Mouse (Mus musculus) midbrain, embryonic 14.5 days (tissue): ENCODE data around the gene Copb2. TPM values are rescaled to one million over a fixed set of nuclear protein-coding genes. Genes with fewer than 3 reads are reported as not detected.
A peak's percentile ranks its signal among the peaks of the same experiment; 100 is the strongest.

Source experiments
- ATAC-seq: fragments of 200-750 bp; cut with Nextera tagmentation; 2 replicates; pipeline ENCODE4 v1.8.0; 2017; ENCODE audit warnings: moderate number of reproducible peaks, moderate library complexity; ENCODE audit not compliant: low FRiP score, low TSS enrichment
- DNase-seq: peaks from one replicate; pipeline ENCODE4 v3.0.0-alpha.2; 2015
- H3K27ac ChIP-seq: fragments of 300-500 bp; sonication (generic); replicated peaks from 2 replicates; pipeline ENCODE4 v1.5.1; 2014; ENCODE audit warnings: mild to moderate bottlenecking, low read depth, low read length, moderate library complexity
- H3K27me3 ChIP-seq: fragments of 300-500 bp; sonication (generic); 2 replicates; pipeline ENCODE4 v1.6.1; 2014; ENCODE audit warnings: low read length, control low read depth, mixed read lengths; ENCODE audit not compliant: control insufficient read depth, insufficient read depth
- H3K36me3 ChIP-seq: fragments of 300-500 bp; sonication (generic); 2 replicates; pipeline ENCODE4 v1.6.1; 2014; ENCODE audit warnings: low read length, control low read depth; ENCODE audit not compliant: control insufficient read depth, insufficient read depth
- H3K4me1 ChIP-seq: fragments of 300-500 bp; sonication (generic); 2 replicates; pipeline ENCODE4 v1.6.1; 2014; ENCODE audit warnings: mild to moderate bottlenecking, antibody characterized with exemption, low read length, control low read depth; ENCODE audit not compliant: control insufficient read depth, insufficient read depth
- H3K4me2 ChIP-seq: fragments of 300-500 bp; sonication (generic); 2 replicates; pipeline ENCODE4 v1.6.1; 2014; ENCODE audit warnings: mild to moderate bottlenecking, low read length, moderate library complexity
- H3K4me3 ChIP-seq: fragments of 300-500 bp; sonication (generic); replicated peaks from 2 replicates; pipeline ENCODE4 v1.5.1; 2014; ENCODE audit warnings: low read depth, low read length
- H3K9ac ChIP-seq: fragments of 300-500 bp; sonication (generic); replicated peaks from 2 replicates; pipeline ENCODE4 v1.6.1; 2014; ENCODE audit warnings: mild to moderate bottlenecking, low read length, moderate library complexity
- H3K9me3 ChIP-seq: fragments of 300-500 bp; sonication (generic); 2 replicates; pipeline ENCODE4 v1.6.1; 2016; ENCODE audit warnings: low read length, control low read depth, mixed read lengths; ENCODE audit not compliant: control insufficient read depth
- WGBS: fragments of 180-500 bp; shearing (Covaris S2); extraction: QIAGEN DNeasy Blood & Tissue Kit; methylation state at CpG from one replicate; pipeline ENCODE4 v1.1.7; 2014; 5-methylcytosine and 5-hydroxymethylcytosine counted together
- polyA plus RNA-seq: library from polyadenylated mRNA; unstranded; fragments of >200 nt; fragmentation: Nextera tagmentation; extraction: Ambion mirVana; gene quantifications from 2 replicates; pipeline ENCODE4 v1.2.1, GENCODE M21; 2014

Gene Copb2
- polyA plus RNA-seq, 1 experiment from 2014 or later = 146 TPM

DNA sequence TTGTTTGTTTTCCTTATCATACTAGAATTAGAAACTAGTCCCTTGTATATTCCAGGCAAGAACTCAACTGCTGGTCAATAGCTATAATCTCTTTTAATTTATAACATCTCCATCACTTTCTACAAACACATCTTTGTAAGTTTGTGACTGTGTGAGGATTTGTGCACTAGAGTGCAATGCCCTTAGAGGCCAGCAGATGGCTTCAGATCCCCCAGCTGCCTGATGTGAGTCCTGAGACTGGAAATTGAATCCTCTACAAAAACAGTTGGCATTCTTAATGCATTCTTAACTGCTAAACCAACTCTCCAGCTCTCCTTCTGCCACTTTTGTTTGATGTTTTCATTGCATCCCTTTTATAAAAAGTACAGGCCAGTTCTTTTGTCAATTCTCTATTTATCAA, 27.8 kb upstream of the Copb2 start:
- H3K36me3 ChIP-seq = no peaks in the 10 kb centered on the region
- DNase-seq (no peak), ATAC-seq (no peak)
- H3K27me3 ChIP-seq = no peaks in the 10 kb centered on the region; the same call in 1 of the 2 replicates
- H3K9me3 ChIP-seq = no peaks in the 10 kb centered on the region
- no peak overlapping the region for H3K4me3 ChIP-seq
- H3K9ac ChIP-seq = no peak overlapping the region
- H3K4me2 ChIP-seq = no peak overlapping the region
- peaks cover 8% of the 10 kb centered on the region; the same call in 1 of the 2 replicates for H3K4me1 ChIP-seq
- no peak overlapping the region for H3K27ac ChIP-seq

DNA sequence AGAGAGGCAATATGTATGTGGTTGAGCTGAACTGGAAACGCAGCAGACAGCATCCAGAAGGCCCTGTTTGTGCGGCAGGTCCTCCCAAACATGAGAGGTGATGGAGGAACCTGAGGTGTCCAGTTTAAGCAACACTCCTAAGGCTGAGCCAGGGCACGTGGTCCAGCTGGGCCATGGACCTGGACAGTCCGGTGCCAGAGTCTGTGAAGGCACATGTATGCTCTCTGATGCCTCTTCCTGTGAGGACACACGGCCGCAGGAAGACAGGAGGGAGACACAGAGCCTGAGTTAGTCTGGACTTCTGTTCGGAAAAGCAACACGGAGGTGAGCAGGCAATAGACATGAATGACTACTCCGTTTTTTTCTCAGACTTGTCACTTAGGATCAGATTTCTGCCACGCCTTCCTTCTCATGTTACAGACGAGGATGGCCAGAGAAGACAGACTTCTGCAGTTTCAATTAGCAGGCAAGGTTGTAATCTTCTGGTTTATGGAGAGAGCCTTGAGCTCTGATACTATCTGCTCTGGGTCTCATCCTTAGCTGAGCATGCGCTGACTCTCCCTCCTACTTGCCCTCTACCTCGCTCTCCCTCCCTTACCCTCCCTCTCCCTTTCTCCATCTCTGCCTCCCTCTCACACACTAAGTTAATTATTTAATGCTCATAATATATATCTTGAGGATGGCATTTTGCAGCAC, 25.4 kb upstream of the Copb2 start:
- Histone ChIP-seq H3K27me3 (no peaks in the 10 kb centered on the region; the same call in 1 of the 2 replicates), H3K9ac (no peak overlapping the region), H3K36me3 (no peaks in the 10 kb centered on the region), H3K4me2 (peak overlapping the region; percentile 35), H3K4me3 (no peak overlapping the region), H3K9me3 (no peaks in the 10 kb centered on the region), H3K4me1 (peaks cover 8% of the 10 kb centered on the region; the same call in 1 of the 2 replicates), H3K27ac (no peak overlapping the region)
- ATAC-seq (no peak; the same call in 1 of the 2 replicates), DNase-seq (peak; percentile 15)
- WGBS = 49% methylated on average over 13 of the region's 13 CpGs

DNA sequence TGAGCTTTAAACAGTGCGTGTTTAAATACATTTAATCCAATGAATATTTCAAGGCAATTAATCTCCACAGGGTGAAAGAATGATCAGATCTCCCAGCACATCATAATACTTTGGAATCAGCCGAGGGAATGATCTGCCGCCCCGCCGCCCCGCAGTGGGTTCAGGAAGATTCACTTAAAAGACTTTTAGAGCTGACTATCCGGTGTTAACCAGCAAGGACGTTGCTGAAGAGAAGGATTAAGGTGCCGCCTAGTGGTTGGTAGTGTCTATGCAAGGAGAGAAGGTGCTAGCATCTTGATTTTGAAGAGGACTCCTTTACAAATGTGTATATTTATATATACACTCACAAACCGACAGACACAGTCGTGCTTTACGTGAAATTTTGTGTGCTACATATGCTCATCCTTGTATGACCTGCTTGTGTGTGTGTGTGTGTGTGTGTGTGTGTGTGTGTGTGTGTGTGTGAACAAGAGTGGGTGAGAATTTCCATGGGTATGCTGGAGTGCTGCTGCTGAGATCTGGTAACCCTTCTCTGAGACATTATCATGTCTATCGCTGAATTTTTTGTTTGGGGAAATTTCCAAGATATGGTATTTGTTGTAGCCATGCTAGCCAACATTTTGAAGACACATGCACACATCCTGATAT, 24.7 kb upstream of the Copb2 start:
- DNase-seq = peak; percentile 92
- Histone ChIP-seq H3K27ac (no peak overlapping the region), H3K27me3 (no peaks in the 10 kb centered on the region; the same call in 1 of the 2 replicates), H3K4me3 (no peak overlapping the region), H3K9ac (no peak overlapping the region), H3K4me1 (peaks cover 8% of the 10 kb centered on the region; the same call in 1 of the 2 replicates), H3K4me2 (peak overlapping the region; percentile 35), H3K9me3 (no peaks in the 10 kb centered on the region), H3K36me3 (no peaks in the 10 kb centered on the region)
- 5% methylated on average over 13 of the region's 13 CpGs for WGBS
- peak; percentile 60; the same call in 1 of the 2 replicates for ATAC-seq

DNA sequence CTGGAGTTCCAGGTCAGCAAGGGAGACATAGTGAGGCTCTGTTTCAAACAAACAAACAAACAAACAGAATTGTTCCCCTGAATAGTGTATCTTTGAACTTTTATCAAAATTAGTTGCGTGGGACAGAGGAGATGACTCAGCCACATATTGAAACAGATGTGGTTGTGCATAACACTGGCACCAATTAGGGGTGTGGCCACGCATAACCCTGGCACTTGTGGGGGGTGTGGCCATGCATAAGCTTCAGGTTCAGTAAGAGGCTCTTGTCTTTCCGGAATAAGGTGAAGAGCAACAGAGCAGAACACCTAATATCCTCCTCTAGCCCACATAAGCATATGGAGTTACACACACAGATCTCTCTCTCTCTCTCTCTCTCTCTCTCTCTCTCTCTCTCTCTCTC, 19.5 kb upstream of the Copb2 start:
- H3K9me3 ChIP-seq = no peaks in the 10 kb centered on the region
- no peaks in the 10 kb centered on the region; the same call in 1 of the 2 replicates for H3K27me3 ChIP-seq
- no peaks in the 10 kb centered on the region for H3K36me3 ChIP-seq
- H3K4me3 ChIP-seq = no peak overlapping the region
- H3K4me1 ChIP-seq = no peaks in the 10 kb centered on the region
- H3K27ac ChIP-seq = no peak overlapping the region
- DNase-seq (no peak), ATAC-seq (no peak)
- no peak overlapping the region for H3K9ac ChIP-seq
- WGBS = 85% methylated on average over 3 of the region's 3 CpGs
- H3K4me2 ChIP-seq = no peak overlapping the region

DNA sequence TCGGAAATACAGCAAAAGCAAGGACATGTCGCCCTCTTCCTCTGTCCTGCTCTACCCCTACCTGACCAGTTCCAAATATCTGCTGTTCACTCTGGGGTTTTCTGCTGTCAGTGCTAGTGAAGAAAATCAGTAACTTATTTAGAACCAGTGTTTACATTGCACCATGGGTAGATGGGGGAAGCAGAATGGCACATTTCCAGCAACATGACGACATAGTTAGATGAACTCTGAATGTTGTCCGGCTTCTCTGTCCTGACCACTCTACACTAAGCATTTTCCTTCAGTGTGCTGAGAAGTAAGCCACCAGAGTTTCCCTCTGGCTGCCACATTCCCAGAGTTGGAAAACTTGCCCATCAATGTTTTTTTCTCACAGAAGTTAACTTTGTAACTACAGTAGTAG, 20.3 kb downstream of the Copb2 start:
- no peaks in the 10 kb centered on the region for H3K4me1 ChIP-seq
- H3K36me3 ChIP-seq = peaks cover 92% of the 10 kb centered on the region
- H3K4me3 ChIP-seq = no peak overlapping the region
- no peak overlapping the region for H3K4me2 ChIP-seq
- WGBS = 96% methylated on average over 4 of the region's 4 CpGs
- DNase-seq (no peak), ATAC-seq (no peak)
- H3K9me3 ChIP-seq = no peaks in the 10 kb centered on the region
- no peak overlapping the region for H3K27ac ChIP-seq
- no peak overlapping the region for H3K9ac ChIP-seq
- no peaks in the 10 kb centered on the region for H3K27me3 ChIP-seq

DNA sequence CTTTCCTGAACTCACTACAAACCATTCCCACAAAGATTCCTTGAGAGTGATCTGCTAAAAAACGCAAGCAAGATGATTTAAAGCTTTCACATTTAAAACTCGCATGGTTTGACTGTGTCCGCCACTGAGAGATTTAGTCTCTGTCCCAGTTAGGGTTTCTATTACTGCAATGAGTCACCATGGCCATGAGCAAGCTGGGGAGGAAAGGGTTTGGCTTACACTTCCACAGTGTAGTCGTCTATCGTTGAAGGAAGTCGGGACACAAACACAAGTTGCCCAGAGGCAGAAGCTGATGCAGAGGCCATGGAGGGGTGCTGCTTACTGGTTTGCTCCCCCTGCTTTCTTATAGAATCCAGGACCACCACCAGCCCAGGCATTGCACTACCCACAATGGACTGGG, 36.6 kb downstream of the Copb2 start:
- DNase-seq (no peak), ATAC-seq (no peak)
- 95% methylated on average over 6 of the region's 6 CpGs for WGBS
- Histone ChIP-seq H3K27me3 (no peaks in the 10 kb centered on the region), H3K27ac (no peak overlapping the region), H3K4me1 (peaks cover 9% of the 10 kb centered on the region; the same call in 1 of the 2 replicates), H3K9me3 (no peaks in the 10 kb centered on the region), H3K36me3 (peaks cover 31% of the 10 kb centered on the region), H3K4me2 (peak overlapping the region; percentile 93; the same call in 1 of the 2 replicates), H3K9ac (no peak overlapping the region), H3K4me3 (0 out of 2 replicates have a peak overlapping the region, but pooled peaks have one; percentile 83)

DNA sequence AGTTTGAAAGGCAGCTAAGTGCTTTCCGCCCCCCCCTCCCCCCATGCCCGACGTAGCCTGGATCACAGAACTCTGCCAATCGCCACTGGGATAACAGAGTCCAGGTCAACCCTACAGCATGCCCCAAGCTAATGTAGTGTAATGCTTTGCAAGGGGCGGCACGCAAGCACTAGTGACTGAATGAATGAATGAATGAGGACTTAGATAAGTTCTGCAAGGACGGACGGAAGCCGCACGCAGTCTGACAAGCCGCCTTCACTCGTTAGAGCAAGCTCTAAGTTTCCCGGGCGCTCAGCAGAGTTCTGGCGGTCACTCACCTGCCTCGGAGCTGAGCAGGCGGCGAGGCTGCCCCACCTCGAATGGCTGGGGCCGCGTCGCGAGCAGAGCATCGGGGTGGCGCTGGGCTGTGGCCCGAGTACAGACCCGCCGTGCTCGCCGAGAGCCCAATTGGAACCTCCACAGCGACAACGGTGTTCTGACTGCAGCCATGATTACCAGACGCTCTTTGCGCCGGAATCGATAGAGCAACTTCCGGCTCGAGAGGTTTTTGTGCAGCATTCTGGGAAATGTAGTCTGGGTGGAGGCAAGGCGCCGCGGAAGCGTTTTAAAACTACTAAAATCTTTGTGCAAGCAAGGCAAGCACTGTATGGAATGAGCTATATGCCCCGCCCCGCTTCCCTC, 37.8 kb downstream of the Copb2 start, which contains the start of gene Mrps22:
TSS of gene Mrps22 (minus strand) at position 505 of the 681 bp plus-strand sequence.
- Histone ChIP-seq H3K9me3 (no peaks in the 10 kb centered on the region), H3K4me3 (peak within 1 kb of the TSS; percentile 83), H3K9ac (peak within 1 kb of the TSS; percentile 70), H3K36me3 (peaks cover 21% of the 10 kb centered on the region), H3K4me1 (peaks cover 9% of the 10 kb centered on the region; the same call in 1 of the 2 replicates), H3K27ac (no peak within 1 kb of the TSS; the same call in 1 of the 2 replicates), H3K27me3 (no peaks in the 10 kb centered on the region), H3K4me2 (peak within 1 kb of the TSS; percentile 93)
- ATAC-seq (peak; percentile 89), DNase-seq (peak; percentile 93)
- WGBS = under 1% methylated on average over 44 of the region's 44 CpGs

DNA sequence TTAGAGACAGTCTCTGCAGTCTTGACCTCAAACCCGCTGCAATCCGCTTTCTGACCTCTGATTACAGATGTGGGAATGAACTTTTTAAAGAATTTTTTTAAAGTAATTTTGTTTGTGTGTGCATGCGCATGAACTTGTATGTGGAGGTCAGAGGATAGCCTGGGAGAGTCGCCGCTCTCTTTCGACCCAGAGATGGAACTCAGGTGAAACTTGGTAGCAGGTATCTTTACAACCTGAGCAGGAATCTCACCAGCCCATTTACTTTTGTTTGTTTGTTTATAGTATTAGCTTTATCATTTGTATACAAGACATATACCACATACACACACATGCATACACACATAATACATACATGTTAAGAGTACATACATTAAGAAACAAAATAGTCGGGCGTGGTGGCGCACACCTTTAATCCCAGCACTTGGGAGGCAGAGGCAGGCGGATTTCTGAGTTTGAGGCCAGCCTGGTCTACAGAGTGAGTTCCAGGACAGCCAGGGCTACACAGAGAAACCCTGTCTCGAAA, 38.4 kb downstream of the Copb2 start:
- Histone ChIP-seq H3K36me3 (peaks cover 15% of the 10 kb centered on the region), H3K4me1 (peaks cover 9% of the 10 kb centered on the region; the same call in 1 of the 2 replicates), H3K9me3 (no peaks in the 10 kb centered on the region), H3K27me3 (no peaks in the 10 kb centered on the region), H3K9ac (peak overlapping the region; percentile 70; the same call in 1 of the 2 replicates), H3K4me3 (peak overlapping the region; percentile 83), H3K4me2 (peak overlapping the region; percentile 93), H3K27ac (no peak overlapping the region)
- WGBS = 54% methylated on average over 11 of the region's 11 CpGs
- ATAC-seq (peak; percentile 11; the same call in 1 of the 2 replicates), DNase-seq (no peak)
